Mouse (Mus musculus) erythroblast, adult 5-6 weeks (primary cell): Measurements from ENCODE around the gene Dzip1l. TPM values are rescaled to one million over a fixed set of nuclear protein-coding genes. Genes with fewer than 3 reads are reported as not detected.

Source experiments
- ATAC-seq: replicated peaks from 2 replicates; pipeline ENCODE4 v1.8.0; 2016; ENCODE audit warnings: moderate number of reproducible peaks, mild to moderate bottlenecking, moderate TSS enrichment, inconsistent platforms; ENCODE audit not compliant: poor library complexity, low FRiP score, severe bottlenecking
- total RNA-seq, 2 experiments: library from RNA; stranded (forward) in 1 of 2; stranded (reverse) in 1 of 2; fragments of 150-400 nt in 1 of 2; fragments of 200-764, 138-1000 nt in 1 of 2; gene quantifications; 2 replicates each; pipeline versions ENCODE4 v1.2.3 to v1.2.4; 2015 to 2017; ENCODE audit warnings: low replicate concordance in 2 of 2

Gene Dzip1l
- total RNA-seq, 2 experiments from 2014 or later, result not detected

- no peak for ATAC-seq
Measured at GRCm38 (mm10) chr9:99645416-99645815, 16.1 kb downstream of the Dzip1l start.

GRCm38 (mm10) chr9:99646102-99646501 is 16.8 kb downstream of the Dzip1l start:
- ATAC-seq, result no peak

- no peak for ATAC-seq
Measured at GRCm38 (mm10) chr9:99660756-99661155, 31.5 kb downstream of the Dzip1l start.

- no peak for ATAC-seq
Measured at GRCm38 (mm10) chr9:99661606-99662166, 32.4 kb downstream of the Dzip1l start.

GRCm38 (mm10) chr9:99662406-99662805 is 33.1 kb downstream of the Dzip1l start:
- ATAC-seq, result peak; percentile 71

- ATAC-seq, result no peak
Measured at GRCm38 (mm10) chr9:99662887-99663286, 33.6 kb downstream of the Dzip1l start.

GRCm38 (mm10) chr9:99667596-99667995 is 38.3 kb downstream of the Dzip1l start:
- no peak for ATAC-seq

GRCm38 (mm10) chr9:99671603-99672002 is 42.3 kb downstream of the Dzip1l start:
- no peak for ATAC-seq

- no peak for ATAC-seq
Measured at GRCm38 (mm10) chr9:99675714-99676113, 46.4 kb downstream of the Dzip1l start.

GRCm38 (mm10) chr9:99681980-99682570 is 52.8 kb downstream of the Dzip1l start:
- ATAC-seq, result no peak

GRCm38 (mm10) chr9:99685061-99685521 is 55.8 kb downstream of the Dzip1l start:
- no peak for ATAC-seq

- ATAC-seq, result no peak
Measured at GRCm38 (mm10) chr9:99685536-99686231, 56.4 kb downstream of the Dzip1l start.

- no peak for ATAC-seq
Measured at GRCm38 (mm10) chr9:99689796-99690195, 60.5 kb downstream of the Dzip1l start.

- no peak for ATAC-seq
Measured at GRCm38 (mm10) chr9:99690386-99690785, 61.1 kb downstream of the Dzip1l start.

GRCm38 (mm10) chr9:99694961-99695360 is 65.7 kb downstream of the Dzip1l start:
- ATAC-seq, result no peak

- no peak for ATAC-seq
Measured at GRCm38 (mm10) chr9:99699752-99700389, 70.6 kb downstream of the Dzip1l start.

- ATAC-seq, result no peak
Measured at GRCm38 (mm10) chr9:99701187-99701586, 71.9 kb downstream of the Dzip1l start.

GRCm38 (mm10) chr9:99702215-99702614 is 72.9 kb downstream of the Dzip1l start:
- no peak for ATAC-seq

GRCm38 (mm10) chr9:99703711-99704110 is 74.4 kb downstream of the Dzip1l start:
- ATAC-seq, result no peak

GRCm38 (mm10) chr9:99706264-99706663 is 77.0 kb downstream of the Dzip1l start:
- no peak for ATAC-seq
